In the genomic region with DNA sequence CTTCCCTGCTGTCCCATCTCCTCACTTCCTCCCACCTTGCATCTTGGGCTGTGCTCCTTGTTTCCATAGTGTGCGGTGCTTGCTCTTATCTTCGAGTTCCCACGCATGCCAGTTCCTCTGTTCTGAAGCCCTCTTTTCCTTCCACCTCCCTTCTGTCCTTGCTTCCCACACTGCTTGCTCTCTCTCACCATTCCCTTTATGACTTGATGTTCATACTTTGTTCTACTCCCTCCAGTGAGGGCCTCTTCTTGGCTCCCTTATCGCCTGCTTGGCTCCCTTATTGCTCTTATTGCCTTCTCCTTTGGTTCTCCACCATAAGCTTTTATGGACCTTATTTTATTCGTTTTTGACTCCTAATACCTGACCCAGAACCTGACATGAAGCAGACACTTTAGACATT, we compare ENCODE assay signal across 36 mouse cellular contexts. TPM values are rescaled to one million over a fixed set of nuclear protein-coding genes. Genes with fewer than 3 reads are reported as not detected.
"Had no signal": no experiment of that assay in that cellular context is flagged by ENCODE, and none has a peak within 500 bp of the region (broad histone marks: within the 10 kb centered on the region; RNA-seq: fewer than 3 reads in every experiment).

No protein-coding gene starts in this region.

- H3K4me1 ChIP-seq: heart, embryonic 10.5 days; heart, embryonic 12.5 days; hindbrain, embryonic 10.5 days; hindbrain, embryonic 12.5 days; kidney, embryonic 15.5 days; limb, embryonic 10.5 days; limb, embryonic 12.5 days; liver, embryonic 13.5 days had no signal

- H3K27ac ChIP-seq: heart, adult 2 months; heart, embryonic 10.5 days; hindbrain, embryonic 10.5 days; hindbrain, embryonic 12.5 days; hindbrain, embryonic 14.5 days; kidney, embryonic 15.5 days; kidney, postnatal 0 days; left cerebral cortex, adult 2 months; limb, embryonic 10.5 days; limb, embryonic 12.5 days; liver, embryonic 13.5 days had no signal

- H3K4me3 ChIP-seq: heart, adult 2 months; heart, embryonic 10.5 days; heart, embryonic 12.5 days; hindbrain, embryonic 10.5 days; hindbrain, embryonic 12.5 days; kidney, embryonic 15.5 days; left cerebral cortex, adult 2 months; limb, embryonic 10.5 days; limb, embryonic 12.5 days; liver, embryonic 13.5 days had no signal

- ATAC-seq: forebrain, postnatal 0 days; hindbrain, embryonic 16.5 days; inflammation-experienced regulatory T-cells, adult 6 months had no signal

- H3K27me3 ChIP-seq: heart, embryonic 12.5 days; hindbrain, embryonic 12.5 days; kidney, embryonic 15.5 days; limb, embryonic 12.5 days; liver, embryonic 13.5 days had no signal

- H3K9ac ChIP-seq: forebrain, postnatal 0 days; heart, embryonic 12.5 days; hindbrain, embryonic 12.5 days; hindbrain, embryonic 14.5 days; kidney, embryonic 15.5 days; limb, embryonic 12.5 days; liver, embryonic 13.5 days had no signal

- DNase-seq: forebrain, postnatal 0 days; gastrocnemius, postnatal 14 days; heart, adult 2 months; heart, postnatal 10 days; heart, postnatal 4 days; kidney, adult 11 months; kidney, adult 2 months; kidney, adult 9 months; kidney, postnatal 14 days; kidney, postnatal 36 days; liver; liver, embryonic 13.5 days had no signal

- H3K4me2 ChIP-seq: heart, embryonic 12.5 days; hindbrain, embryonic 12.5 days; hindbrain, embryonic 14.5 days; kidney, embryonic 15.5 days; limb, embryonic 12.5 days; liver, embryonic 11.5 days; liver, embryonic 13.5 days had no signal

- H3K9me3 ChIP-seq: limb, embryonic 10.5 days; liver, embryonic 13.5 days had no signal

- H3K36me3 ChIP-seq: heart, embryonic 10.5 days; heart, embryonic 12.5 days; hindbrain, embryonic 10.5 days; hindbrain, embryonic 12.5 days; kidney, embryonic 15.5 days; limb, embryonic 10.5 days; limb, embryonic 12.5 days; liver, embryonic 13.5 days had no signal

RNA-seq across cellular contexts. Expression of a gene that starts 22.7 kb away (rescaled TPM):
- total RNA-seq: forebrain, postnatal 0 days; gastrocnemius, adult 18-20 months; gastrocnemius, adult 8-10 months; gastrocnemius, postnatal 14 days; gastrocnemius, postnatal 4 days; granulocyte monocyte progenitor cell, adult 5-6 weeks; heart, adult 2 months; heart, postnatal 25 days; heart, postnatal 4 days; layer of hippocampus, adult 18-20 months; layer of hippocampus, postnatal 10 days; layer of hippocampus, postnatal 25 days; left cerebral cortex, adult 2 months; left cerebral cortex, postnatal 14 days; left cerebral cortex, postnatal 36 days had no signal
- polyA plus RNA-seq: forebrain, postnatal 0 days; heart, embryonic 10.5 days; heart, embryonic 12.5 days; heart, embryonic 14.5 days; hindbrain, embryonic 10.5 days; hindbrain, embryonic 12.5 days; hindbrain, embryonic 14.5 days; hindbrain, embryonic 16.5 days; inflammation-experienced regulatory T-cells, adult 6 months; kidney, postnatal 0 days; limb, embryonic 10.5 days; limb, embryonic 12.5 days; liver, embryonic 11.5 days; liver, embryonic 13.5 days had no signal
